Mouse (Mus musculus): ENCODE measurements around the gene Steap3.
A peak's percentile ranks its signal among the peaks of the same experiment; 100 is the strongest.

Gene Steap3

DNA sequence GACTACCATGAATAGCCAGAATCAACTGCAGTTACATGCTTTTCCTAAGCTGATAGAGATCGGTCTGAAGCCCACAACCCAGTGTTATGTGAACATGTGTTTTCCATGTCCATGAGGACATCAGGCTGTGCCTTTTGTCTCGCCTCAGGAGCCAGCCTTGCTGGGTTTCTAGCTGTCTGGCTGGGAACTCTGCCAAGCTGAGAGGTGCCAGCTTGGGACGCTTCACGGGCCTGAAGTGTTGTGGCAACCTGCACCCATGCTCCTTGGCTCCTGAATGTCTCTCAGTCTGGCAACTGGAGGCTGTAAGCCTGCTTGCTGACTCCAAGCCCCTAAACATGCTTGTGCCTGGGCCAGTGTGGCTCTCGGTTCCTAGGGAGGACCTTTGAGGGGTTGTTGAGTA, 130.0 kb downstream of the Steap3 start:
- DNase-seq: peak; percentile 93

All from heart, adult 11 months (tissue).